ENCODE assay signal across 18 mouse cellular contexts in the genomic region with DNA sequence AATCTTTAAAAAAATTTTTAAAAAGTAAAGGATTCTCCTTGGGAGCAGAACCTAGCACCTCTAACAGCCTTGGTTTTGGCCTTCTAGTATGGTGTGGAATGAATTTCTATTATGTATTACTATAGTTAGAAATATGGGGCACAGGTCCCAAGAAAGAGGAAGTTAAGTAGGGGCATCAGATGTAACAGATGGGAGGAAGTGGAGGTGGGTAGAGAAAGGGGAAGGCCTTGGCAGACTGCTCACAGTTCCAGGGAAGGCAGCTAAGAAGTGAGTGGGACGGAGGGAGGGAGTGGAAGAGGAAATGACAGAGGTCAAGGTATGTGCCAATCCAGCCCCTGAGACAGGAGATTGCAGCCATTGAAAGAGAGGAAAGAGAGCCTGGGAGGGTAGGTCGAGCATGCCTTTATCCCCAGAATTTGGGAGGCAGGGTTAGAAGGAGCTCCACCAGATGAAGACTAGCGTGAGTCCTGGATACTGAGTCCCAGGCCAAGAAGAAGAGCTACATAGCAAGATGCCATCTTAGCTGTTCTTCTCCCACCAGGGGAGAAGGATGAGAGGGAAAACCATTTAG. TPM values are rescaled to one million over a fixed set of nuclear protein-coding genes. Genes with fewer than 3 reads are reported as not detected.
A peak's percentile ranks its signal among the peaks of the same experiment; 100 is the strongest.
DNase-seq lines count a peak whose midpoint lies in the region; ATAC-seq and TF ChIP-seq lines count a peak whose summit lies in the region.
"Had no signal": no experiment of that assay in that cellular context is flagged by ENCODE, and none has a peak within 500 bp of the region (broad histone marks: within the 10 kb centered on the region; RNA-seq: fewer than 3 reads in every experiment).

No protein-coding gene starts in this region.

- H3K27me3 ChIP-seq in heart, embryonic 16.5 days (ENCODE audit: control insufficient read depth, insufficient read depth, low read length): 0 out of 2 replicates have a peak, but pooled peaks cover 2% of the 10 kb centered on the region
- no peaks in the 10 kb centered on the region for H3K27me3 ChIP-seq in heart, adult 2 months (ENCODE audit: control insufficient read depth, insufficient read depth, low read length)
- no peaks in the 10 kb centered on the region for H3K27me3 ChIP-seq in thymus, adult 2 months (ENCODE audit: control insufficient read depth, insufficient read depth, low read length)

- no peak overlapping the region for H3K4me2 ChIP-seq in heart, embryonic 16.5 days (ENCODE audit: low read depth, low read length)
- H3K4me2 ChIP-seq: heart, embryonic 12.5 days; hindbrain, embryonic 12.5 days; lung, embryonic 14.5 days; midbrain, embryonic 15.5 days; neural tube, embryonic 12.5 days had no signal

- no peak overlapping the region for H3K9ac ChIP-seq in heart, embryonic 16.5 days (ENCODE audit: low read length)
- H3K9ac ChIP-seq in heart, adult 2 months (ENCODE audit: low read depth, low read length): no peak overlapping the region
- H3K9ac ChIP-seq: heart, embryonic 12.5 days; hindbrain, embryonic 12.5 days; lung, embryonic 14.5 days; midbrain, embryonic 15.5 days; neural tube, embryonic 12.5 days had no signal

- intact Hi-C loops in heart, adult 2 months (cut with DNase I): loop anchor here (5.0 kb wide), 1 partner anchor 271 kb away; no protein-coding TSS in a partner anchor

- no peaks in the 10 kb centered on the region for H3K79me2 ChIP-seq in heart, adult 2 months (replicated peaks; ENCODE audit: control insufficient read depth, insufficient read depth, low read length)

- peak overlapping the region; percentile 53; the same call in 1 of the 2 replicates for H3K27ac ChIP-seq in heart, embryonic 16.5 days (ENCODE audit: low read length)
- H3K27ac ChIP-seq in heart, adult 2 months: no peak overlapping the region
- peak overlapping the region; percentile 91 for H3K27ac ChIP-seq in thymus, adult 2 months (ENCODE audit: control insufficient read depth, insufficient read depth, low read length)
- H3K27ac ChIP-seq: hindbrain, embryonic 12.5 days; midbrain, embryonic 15.5 days; neural tube, embryonic 12.5 days had no signal

- TF ChIP-seq EP300 in heart, adult 2 months (IDR thresholded peaks at IDR 0.05; ENCODE audit: insufficient read depth, low read depth, low read length): no peak

- no peaks in the 10 kb centered on the region for H3K9me3 ChIP-seq in heart, embryonic 16.5 days (replicated peaks; ENCODE audit: control insufficient read depth, low read length)
- H3K9me3 ChIP-seq: heart, embryonic 12.5 days; hindbrain, embryonic 12.5 days; midbrain, embryonic 15.5 days; neural tube, embryonic 12.5 days had no signal

- H3K4me3 ChIP-seq in heart, embryonic 16.5 days (ENCODE audit: low read length): no peak overlapping the region
- H3K4me3 ChIP-seq in heart, adult 2 months: no peak overlapping the region
- H3K4me3 ChIP-seq in thymus, adult 2 months (ENCODE audit: control insufficient read depth, insufficient read depth, low read length): peak overlapping the region; percentile 21
- H3K4me3 ChIP-seq: heart, embryonic 12.5 days; hindbrain, embryonic 12.5 days; midbrain, embryonic 15.5 days; neural tube, embryonic 12.5 days had no signal

- TF ChIP-seq CTCF in heart, adult 2 months (IDR thresholded peaks at IDR 0.05): no peak
- no peak for TF ChIP-seq CTCF in thymus, adult 2 months (IDR thresholded peaks at IDR 0.05; ENCODE audit: borderline replicate concordance, control insufficient read depth, extremely low read depth, insufficient read depth, low read length, poor library complexity)

- ATAC-seq in heart, embryonic 16.5 days (replicated peaks; ENCODE audit: extremely low read depth, insufficient read depth, low FRiP score): no peak
- ATAC-seq: forebrain, embryonic 14.5 days; intestine, embryonic 16.5 days; midbrain, embryonic 15.5 days had no signal

- H3K4me1 ChIP-seq in heart, embryonic 16.5 days (ENCODE audit: control insufficient read depth, insufficient read depth, low read length): peaks cover 12% of the 10 kb centered on the region
- peaks cover 3% of the 10 kb centered on the region for H3K4me1 ChIP-seq in heart, adult 2 months (ENCODE audit: control insufficient read depth, insufficient read depth, low read length)
- peaks cover 29% of the 10 kb centered on the region for H3K4me1 ChIP-seq in thymus, adult 2 months (replicated peaks; ENCODE audit: control insufficient read depth, insufficient read depth, low read length)

- 65% methylated on average over 3 of the region's 3 CpGs for WGBS in heart, embryonic 16.5 days
- WGBS in heart, adult 2 months: 47% methylated on average over 3 of the region's 3 CpGs
- 13% methylated on average over 3 of the region's 3 CpGs for WGBS in thymus, adult 2 months

- no peak for TF ChIP-seq POLR2A in heart, adult 2 months (IDR thresholded peaks at IDR 0.05; ENCODE audit: insufficient read depth, low read depth, low read length)
- no peak for TF ChIP-seq POLR2A in thymus, adult 2 months (IDR thresholded peaks at IDR 0.05; ENCODE audit: control insufficient read depth, extremely low read depth, insufficient read depth, low read length, poor library complexity)

- DNase-seq in heart, adult 2 months: no peak
- DNase-seq in thymus, adult 2 months: peak; percentile 31
- no peak for DNase-seq in thymus, postnatal 36 days
- DNase-seq in lung, postnatal 36 days: peak; percentile 54
- DNase-seq in thymus, postnatal 4 days: peak; percentile 30
- no peak for DNase-seq in gastrocnemius, postnatal 25 days
- DNase-seq in frontal cortex, postnatal 10 days (ENCODE audit: low spot score in 2 of 2): no peak
- DNase-seq: cerebellum, adult 11 months; kidney, postnatal 10 days; layer of hippocampus, adult 9-11 months; lung, embryonic 14.5 days had no signal

- no peaks in the 10 kb centered on the region for H3K36me3 ChIP-seq in heart, embryonic 16.5 days (ENCODE audit: control insufficient read depth, insufficient read depth)
- no peaks in the 10 kb centered on the region for H3K36me3 ChIP-seq in heart, adult 2 months (ENCODE audit: control insufficient read depth, insufficient read depth, low read length)
- H3K36me3 ChIP-seq in thymus, adult 2 months (ENCODE audit: control insufficient read depth, insufficient read depth, low read length): no peaks in the 10 kb centered on the region
- H3K36me3 ChIP-seq: heart, embryonic 12.5 days; hindbrain, embryonic 12.5 days; midbrain, embryonic 15.5 days; neural tube, embryonic 12.5 days had no signal

RNA-seq across cellular contexts. Expression of a gene that starts 4.5 kb away (rescaled TPM):
- 5.3 and 7.3 TPM in 2 replicates for polyA plus RNA-seq in heart, embryonic 16.5 days (2015; fragmentation: Nextera tagmentation; extraction: Ambion mirVana)
- 10 to 100 TPM; 16.7 to 22.6 TPM for total RNA-seq in heart, adult 2 months (2021)
- 64.2 and 66.2 TPM in 2 replicates for polyA plus RNA-seq in heart, adult 2 months (2012; rRNA removed)
- 20.0 and 49.6 TPM in 2 replicates for polyA plus RNA-seq in thymus, adult 2 months (2012; rRNA removed)
- total RNA-seq in gastrocnemius, postnatal 25 days (2021): 10 to 100 TPM; 10.4 to 10.9 TPM

RNA-seq across cellular contexts. Expression of a gene that starts 9.3 kb away (rescaled TPM):
- polyA plus RNA-seq in heart, embryonic 16.5 days (2015; fragmentation: Nextera tagmentation; extraction: Ambion mirVana): 1,137 and 1,317 TPM in 2 replicates
- 100 to 1,000 TPM; 397 to 444 TPM for total RNA-seq in heart, adult 2 months (2021)
- 360 and 540 TPM in 2 replicates for polyA plus RNA-seq in heart, adult 2 months (2012; rRNA removed)
- polyA plus RNA-seq in thymus, adult 2 months (2012; rRNA removed): 618 and 719 TPM in 2 replicates
- total RNA-seq in gastrocnemius, postnatal 25 days (2021): 100 to 1,000 TPM; 417 to 422 TPM

RNA-seq across cellular contexts. Expression of a gene that starts 16.9 kb away (rescaled TPM):
- polyA plus RNA-seq in heart, embryonic 16.5 days (2015; fragmentation: Nextera tagmentation; extraction: Ambion mirVana): 56.1 and 58.4 TPM in 2 replicates
- total RNA-seq in heart, adult 2 months (2021): 100 to 1,000 TPM; 363 to 456 TPM
- polyA plus RNA-seq in heart, adult 2 months (2012; rRNA removed): 516 and 737 TPM in 2 replicates
- polyA plus RNA-seq in thymus, adult 2 months (2012; rRNA removed): 36.3 and 58.9 TPM in 2 replicates
- 100 to 1,000 TPM; 306 to 340 TPM for total RNA-seq in gastrocnemius, postnatal 25 days (2021)

RNA-seq across cellular contexts. Expression of a gene that starts 17.4 kb away (rescaled TPM):
- polyA plus RNA-seq in heart, embryonic 16.5 days (2015; fragmentation: Nextera tagmentation; extraction: Ambion mirVana): 50.1 and 51.2 TPM in 2 replicates
- 10 to 100 TPM; 27.2 to 28.4 TPM for total RNA-seq in heart, adult 2 months (2021)
- polyA plus RNA-seq in heart, adult 2 months (2012; rRNA removed): 53.9 and 63.9 TPM in 2 replicates
- 236 and 272 TPM in 2 replicates for polyA plus RNA-seq in thymus, adult 2 months (2012; rRNA removed)
- 10 to 100 TPM; 34.6 to 35.2 TPM for total RNA-seq in gastrocnemius, postnatal 25 days (2021)

RNA-seq across cellular contexts. Expression of a gene that starts 30.2 kb away (rescaled TPM):
- 7.4 and 8.7 TPM in 2 replicates for polyA plus RNA-seq in heart, embryonic 16.5 days (2015; fragmentation: Nextera tagmentation; extraction: Ambion mirVana)
- 10 to 100 TPM; 42.6 to 47.1 TPM for total RNA-seq in heart, adult 2 months (2021)
- polyA plus RNA-seq in heart, adult 2 months (2012; rRNA removed): 31.5 and 54.1 TPM in 2 replicates
- 85.3 and 90.7 TPM in 2 replicates for polyA plus RNA-seq in thymus, adult 2 months (2012; rRNA removed)
- 10 to 100 TPM; 25.4 to 26.0 TPM for total RNA-seq in gastrocnemius, postnatal 25 days (2021)

Comparison
In these comparisons a context has a peak if more than half of its experiments do, and no peak if none do; other contexts are left out.
1. DNase-seq: peak in thymus, adult 2 months (single experiment), lung, postnatal 36 days (single experiment) and thymus, postnatal 4 days (single experiment); none in heart, adult 2 months (0 of 2), thymus, postnatal 36 days (0 of 2), gastrocnemius, postnatal 25 days (single experiment) and frontal cortex, postnatal 10 days (0 of 2).